Mouse (Mus musculus) adrenal gland, postnatal 4 days (tissue): Measurements from ENCODE around the gene Ccdc162. TPM values are rescaled to one million over a fixed set of nuclear protein-coding genes. Genes with fewer than 3 reads are reported as not detected.
A peak's percentile ranks its signal among the peaks of the same experiment; 100 is the strongest.

Experiments
- DNase-seq, 2 experiments: peaks; one replicate each; pipeline ENCODE4 v3.0.0; 2021 to 2022; ENCODE audit warnings: low spot score in 2 of 2, mixed read lengths in 2 of 2
- microRNA-seq: library from miRNA; unstranded; fragments of <30 nt; microRNA quantifications from one replicate; pipeline ENCODE4 v1.2.0, GENCODE M21; 2021
- total RNA-seq, 2 experiments: library from RNA; stranded (reverse); gene quantifications; 2 replicates each; pipeline ENCODE4 v1.2.3; 2021

The Ccdc162 gene
- total RNA-seq, 2 experiments from 2014 or later: 0.31 to 0.76 TPM

DNA sequence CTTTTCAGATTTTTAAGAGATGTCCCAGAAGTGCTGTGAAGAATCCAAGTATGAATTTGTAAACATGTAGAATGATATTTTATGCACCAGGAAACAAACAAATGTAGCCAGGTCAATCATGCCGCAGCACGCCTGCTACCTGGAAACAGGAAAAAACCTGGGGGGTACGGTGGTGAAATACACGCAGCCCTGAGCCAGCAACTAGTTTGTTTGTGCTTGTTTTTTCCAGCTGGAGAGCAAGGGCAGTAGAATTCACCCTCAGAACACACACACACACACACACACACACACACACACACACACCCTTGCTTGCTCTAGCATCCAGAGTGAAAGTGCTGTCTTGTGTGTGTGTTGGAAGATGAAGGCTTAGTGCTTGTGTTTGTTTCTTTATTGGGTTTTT is 225.3 kb downstream of the Ccdc162 start:
- no peak for DNase-seq

DNA sequence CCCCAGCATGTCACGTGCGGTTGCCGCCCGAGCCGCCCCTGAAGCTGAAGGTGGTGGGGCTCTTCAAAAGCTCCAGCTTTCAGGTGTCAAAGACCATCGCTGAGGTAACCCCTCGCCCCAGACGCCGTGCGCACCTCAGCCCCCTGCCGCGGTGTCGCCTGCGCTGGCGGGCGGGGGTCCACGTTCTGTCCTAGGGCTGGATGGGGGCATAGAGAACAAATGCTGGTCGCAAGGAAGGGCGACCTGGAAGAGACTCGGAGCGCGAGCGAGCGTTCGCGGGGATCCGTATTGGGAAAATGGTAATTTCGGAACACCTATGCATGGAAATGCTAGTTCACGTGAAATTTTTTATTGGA is 225.9 kb downstream of the Ccdc162 start:
- no peak for DNase-seq

- DNase-seq: peak; percentile 89 to 92
Measured at GRCm38 (mm10) chr10:41489708-41490517, 226.5 kb downstream of the Ccdc162 start, which contains the start of the genes Smpd2 and Ppil6. Smpd2 (minus strand) TSS chr10:41490369. Ppil6 (plus strand) TSS chr10:41490439.

GRCm38 (mm10) chr10:41489294-41489693 is 227.1 kb downstream of the Ccdc162 start:
- no peak for DNase-seq

- no peak for DNase-seq
Measured at GRCm38 (mm10) chr10:41488877-41489276, 227.6 kb downstream of the Ccdc162 start.

Small RNAs within 50 kb of the gene (microRNA-seq; reads per million reads assigned to microRNA genes)
- not detected for gene Mir3473b

Other genes with a start within 250 kb of the Ccdc162 start
- gene Mical1, start 240.3 kb downstream of the Ccdc162 start, total RNA-seq: 10 to 100 TPM; 28.5 to 29.6 TPM
- 10 to 100 TPM; 44.0 to 45.6 TPM for gene Smpd2, start 226.3 kb downstream of the Ccdc162 start, total RNA-seq
- gene Ppil6, start 226.2 kb downstream of the Ccdc162 start, total RNA-seq: 1 to 10 TPM; 2.1 to 2.2 TPM
- gene Cd164, start 197.2 kb downstream of the Ccdc162 start, total RNA-seq: 100 to 1,000 TPM; 195 to 202 TPM
- gene Cep57l1, start 93.2 kb upstream of the Ccdc162 start, total RNA-seq: 10 to 100 TPM; 16.6 to 18.2 TPM
- gene Sesn1, start 93.3 kb upstream of the Ccdc162 start, total RNA-seq: 10 to 100 TPM; 31.1 to 35.5 TPM